Mouse (Mus musculus): ENCODE measurements around the gene Pik3c2b.

GRCm38 (mm10) chr1:133018580-133018979 lies 26.9 kb upstream of the Pik3c2b start:
- TF ChIP-seq CTCF (IDR thresholded peaks at IDR 0.05; ENCODE audit: low read depth, low read length) (no peak), POLR2A (IDR thresholded peaks at IDR 0.05; ENCODE audit: borderline replicate concordance, low read depth, low read length) (no peak)

Measured in bone marrow macrophage, adult 2 months (primary cell).